ENCODE assay signal across 8 mouse cellular contexts in the genomic region with DNA sequence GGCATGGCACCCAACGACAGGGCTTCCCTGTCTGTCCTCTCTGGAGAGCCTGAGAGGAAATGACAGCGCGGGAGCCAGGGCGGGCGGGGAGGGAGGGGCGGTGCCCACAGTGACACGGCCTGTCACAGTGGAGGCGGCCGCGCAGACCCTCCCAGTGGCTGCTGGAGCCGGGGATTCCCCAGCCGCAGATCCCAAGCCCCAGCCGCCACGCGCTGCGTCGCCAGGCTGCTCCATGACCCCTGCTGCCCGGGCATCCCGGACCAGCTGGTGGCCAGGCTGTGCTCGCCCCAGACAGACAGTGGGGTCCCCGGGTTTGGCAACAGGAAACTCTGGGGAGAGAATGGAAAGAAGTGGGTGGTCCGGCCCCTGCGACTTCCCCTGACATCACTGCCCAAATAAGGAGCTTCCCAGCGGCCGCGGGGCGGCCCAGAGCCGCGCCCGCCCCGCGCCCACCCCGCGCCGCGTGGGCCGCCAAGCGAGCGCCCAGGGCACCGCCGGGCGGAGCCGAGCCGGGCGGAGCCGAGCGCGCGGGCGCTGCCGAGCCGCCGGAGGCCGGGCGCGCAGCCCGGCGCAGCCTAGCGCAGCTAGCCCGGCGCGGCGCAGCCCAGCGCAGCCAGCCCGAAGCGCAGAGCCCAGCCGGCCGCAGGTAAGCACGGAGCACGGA. TPM values are rescaled to one million over a fixed set of nuclear protein-coding genes. Genes with fewer than 3 reads are reported as not detected.
DNase-seq lines count a peak whose midpoint lies in the region; ATAC-seq and TF ChIP-seq lines count a peak whose summit lies in the region.

No protein-coding gene starts in this region.

- H3K4me3 ChIP-seq in E14TG2a.4 (replicated peaks; ENCODE audit: low read length), result peak overlapping the region; percentile 82
- peak overlapping the region; percentile 55 for H3K4me3 ChIP-seq in forebrain, postnatal 0 days (ENCODE audit: low read depth, low read length)
- H3K4me3 ChIP-seq in hindbrain, embryonic 10.5 days, result peak overlapping the region; percentile 65
- peak overlapping the region; percentile 60 for H3K4me3 ChIP-seq in lung, embryonic 14.5 days (ENCODE audit: low read depth, low read length)

- TF ChIP-seq CTCF in E14TG2a.4 (conservative IDR thresholded peaks at IDR 0.05; ENCODE audit: low read length), result no peak
- TF ChIP-seq CTCF in forebrain, postnatal 0 days (IDR thresholded peaks at IDR 0.05; ENCODE audit: low read depth), result no peak
- no peak for TF ChIP-seq CTCF in lung, embryonic 14.5 days (IDR thresholded peaks at IDR 0.05; ENCODE audit: low read depth)

- H3K27me3 ChIP-seq in E14TG2a.4 (ENCODE audit: insufficient read depth, low read length), result peaks cover 76% of the 10 kb centered on the region
- H3K27me3 ChIP-seq in forebrain, postnatal 0 days (ENCODE audit: insufficient read depth, low read length), result no peaks in the 10 kb centered on the region
- peaks cover 95% of the 10 kb centered on the region for H3K27me3 ChIP-seq in hindbrain, embryonic 10.5 days (ENCODE audit: insufficient read depth, poor library complexity, severe bottlenecking)
- peaks cover 21% of the 10 kb centered on the region for H3K27me3 ChIP-seq in lung, embryonic 14.5 days (ENCODE audit: insufficient read depth, low read length)

- H3K9ac ChIP-seq in forebrain, postnatal 0 days, result peak overlapping the region; percentile 76
- peak overlapping the region; percentile 62 for H3K9ac ChIP-seq in lung, embryonic 14.5 days

- peak; percentile 40 for DNase-seq in cerebellum, adult 11 months
- DNase-seq in forebrain, postnatal 0 days, result peak; percentile 71
- DNase-seq in hindbrain, embryonic 10.5 days (ENCODE audit: low spot score), result peak; percentile 62
- DNase-seq in layer of hippocampus, adult 9-11 months, result peak; percentile 85
- peak; percentile 86 for DNase-seq in lung, embryonic 14.5 days
- DNase-seq in ovary, adult 18-20 months (ENCODE audit: low spot score), result peak; percentile 9
- peak; percentile 70 for DNase-seq in thymus, postnatal 0 days (ENCODE audit: low spot score)

- under 1% methylated on average over 63 of the region's 70 CpGs for WGBS in forebrain, postnatal 0 days
- WGBS in hindbrain, embryonic 10.5 days, result 5% methylated on average over 70 of the region's 70 CpGs
- WGBS in lung, embryonic 14.5 days, result 1% methylated on average over 51 of the region's 70 CpGs

- peak overlapping the region; percentile 87 for H3K27ac ChIP-seq in forebrain, postnatal 0 days (ENCODE audit: low read depth, low read length)
- H3K27ac ChIP-seq in hindbrain, embryonic 10.5 days, result peak overlapping the region; percentile 69; the same call in 1 of the 2 replicates
- no peak overlapping the region for H3K27ac ChIP-seq in lung, embryonic 14.5 days (ENCODE audit: low read depth)

- H3K4me2 ChIP-seq in forebrain, postnatal 0 days (ENCODE audit: low read depth), result peak overlapping the region; percentile 91
- peak overlapping the region; percentile 99 for H3K4me2 ChIP-seq in lung, embryonic 14.5 days

- no peaks in the 10 kb centered on the region for H3K36me3 ChIP-seq in E14TG2a.4 (ENCODE audit: insufficient read depth, low read length)
- H3K36me3 ChIP-seq in forebrain, postnatal 0 days (ENCODE audit: insufficient read depth), result no peaks in the 10 kb centered on the region
- no peaks in the 10 kb centered on the region for H3K36me3 ChIP-seq in hindbrain, embryonic 10.5 days
- no peaks in the 10 kb centered on the region for H3K36me3 ChIP-seq in lung, embryonic 14.5 days (ENCODE audit: insufficient read depth)

- no peaks in the 10 kb centered on the region for H3K9me3 ChIP-seq in E14TG2a.4 (ENCODE audit: low read length)
- no peaks in the 10 kb centered on the region for H3K9me3 ChIP-seq in forebrain, postnatal 0 days (ENCODE audit: low read length)
- no peaks in the 10 kb centered on the region for H3K9me3 ChIP-seq in hindbrain, embryonic 10.5 days
- no peaks in the 10 kb centered on the region for H3K9me3 ChIP-seq in lung, embryonic 14.5 days (ENCODE audit: low read depth, low read length)

- H3K4me1 ChIP-seq in E14TG2a.4 (replicated peaks; ENCODE audit: low read depth, low read length), result peaks cover 18% of the 10 kb centered on the region
- H3K4me1 ChIP-seq in forebrain, postnatal 0 days (ENCODE audit: insufficient read depth), result peaks cover 16% of the 10 kb centered on the region
- peaks cover 16% of the 10 kb centered on the region for H3K4me1 ChIP-seq in hindbrain, embryonic 10.5 days (replicated peaks)
- no peaks in the 10 kb centered on the region for H3K4me1 ChIP-seq in lung, embryonic 14.5 days (ENCODE audit: insufficient read depth)

- peak; percentile 88 for ATAC-seq in forebrain, postnatal 0 days
- ATAC-seq in lung, embryonic 14.5 days (ENCODE audit: insufficient read depth), result peak; percentile 96

RNA-seq across cellular contexts. Expression of gene AL607142.1, which starts 32.3 kb away (rescaled TPM):
- not detected in 2 replicates for total RNA-seq in forebrain, postnatal 0 days (2014; rRNA removed)
- polyA plus RNA-seq in forebrain, postnatal 0 days (2015; fragmentation: Nextera tagmentation; extraction: Ambion mirVana), result not detected in 2 replicates
- not detected in 2 replicates for polyA plus RNA-seq in hindbrain, embryonic 10.5 days (2016; fragmentation: Nextera tagmentation; extraction: Ambion mirVana)
- not detected in 2 replicates for polyA plus RNA-seq in lung, embryonic 14.5 days (2014; fragmentation: Nextera tagmentation; extraction: Ambion mirVana)
- polyA plus RNA-seq in thymus, postnatal 0 days (2015; fragmentation: Nextera tagmentation; extraction: Ambion mirVana), result not detected in 2 replicates

Comparison
In these comparisons a context has a peak if more than half of its experiments do, and no peak if none do; other contexts are left out.
1. DNase-seq: peak in every context shown above with its lines; median percentile 86 in lung, embryonic 14.5 days; 85 in layer of hippocampus, adult 9-11 months; 71 in forebrain, postnatal 0 days; 70 in thymus, postnatal 0 days; 62 in hindbrain, embryonic 10.5 days; 40 in cerebellum, adult 11 months; 9 in ovary, adult 18-20 months.